Comparison of ENCODE assay signal across 11 mouse cellular contexts in genomic region chr14:79851231-79851630, GRCm38 (mm10).
DNase-seq lines count a peak whose midpoint lies in the region; ATAC-seq and TF ChIP-seq lines count a peak whose summit lies in the region.
"Had no signal": no experiment of that assay in that cellular context is flagged by ENCODE, and none has a peak within 500 bp of the region (broad histone marks: within the 10 kb centered on the region; RNA-seq: fewer than 3 reads in every experiment).

No protein-coding gene starts in this region.

- no peaks in the 10 kb centered on the region for H3K27me3 ChIP-seq in kidney, embryonic 14.5 days (ENCODE audit: control insufficient read depth, insufficient read depth, low read length)
- no peaks in the 10 kb centered on the region for H3K27me3 ChIP-seq in forebrain, embryonic 11.5 days (ENCODE audit: control insufficient read depth, insufficient read depth, low read length)
- H3K27me3 ChIP-seq in forebrain, postnatal 0 days (ENCODE audit: insufficient read depth, low read length): no peaks in the 10 kb centered on the region
- no peaks in the 10 kb centered on the region for H3K27me3 ChIP-seq in midbrain, postnatal 0 days (ENCODE audit: insufficient read depth, low read length)
- H3K27me3 ChIP-seq: embryonic facial prominence, embryonic 13.5 days had no signal

- no peak overlapping the region for H3K9ac ChIP-seq in kidney, embryonic 14.5 days (ENCODE audit: low read depth, low read length)
- H3K9ac ChIP-seq in forebrain, embryonic 11.5 days (ENCODE audit: low read length): no peak overlapping the region
- no peak overlapping the region for H3K9ac ChIP-seq in forebrain, postnatal 0 days
- no peak overlapping the region for H3K9ac ChIP-seq in midbrain, postnatal 0 days (replicated peaks; ENCODE audit: low read length, poor library complexity, severe bottlenecking)
- H3K9ac ChIP-seq: embryonic facial prominence, embryonic 13.5 days had no signal

- no peak for TF ChIP-seq CTCF in forebrain, postnatal 0 days (IDR thresholded peaks at IDR 0.05; ENCODE audit: low read depth)
- TF ChIP-seq CTCF in midbrain, postnatal 0 days (IDR thresholded peaks at IDR 0.05): no peak

- no peak overlapping the region for H3K27ac ChIP-seq in kidney, embryonic 14.5 days (ENCODE audit: low read depth, low read length)
- no peak overlapping the region for H3K27ac ChIP-seq in forebrain, embryonic 11.5 days (ENCODE audit: low read depth, low read length)
- H3K27ac ChIP-seq in forebrain, postnatal 0 days (ENCODE audit: low read depth, low read length): no peak overlapping the region
- H3K27ac ChIP-seq in midbrain, postnatal 0 days (ENCODE audit: low read depth, low read length): no peak overlapping the region
- H3K27ac ChIP-seq: embryonic facial prominence, embryonic 13.5 days had no signal

- no peaks in the 10 kb centered on the region for H3K4me1 ChIP-seq in kidney, embryonic 14.5 days (ENCODE audit: control insufficient read depth, insufficient read depth, low read length)
- peaks cover 10% of the 10 kb centered on the region for H3K4me1 ChIP-seq in forebrain, embryonic 11.5 days (replicated peaks; ENCODE audit: control insufficient read depth, insufficient read depth, low read length)
- peaks cover 12% of the 10 kb centered on the region; the same call in 1 of the 2 replicates for H3K4me1 ChIP-seq in forebrain, postnatal 0 days (ENCODE audit: insufficient read depth)
- peaks cover 4% of the 10 kb centered on the region; the same call in 1 of the 2 replicates for H3K4me1 ChIP-seq in midbrain, postnatal 0 days (ENCODE audit: insufficient read depth, low read length)
- H3K4me1 ChIP-seq: embryonic facial prominence, embryonic 13.5 days had no signal

- peak; percentile 62; the same call in 1 of the 2 replicates for ATAC-seq in kidney, embryonic 14.5 days (ENCODE audit: low FRiP score, low TSS enrichment)
- ATAC-seq in forebrain, embryonic 11.5 days (replicated peaks; ENCODE audit: low FRiP score): peak; percentile 47; the same call in 1 of the 2 replicates
- peak; percentile 58 for ATAC-seq in forebrain, postnatal 0 days
- no peak for ATAC-seq in midbrain, postnatal 0 days (ENCODE audit: low FRiP score)
- ATAC-seq: CD4-positive, CD25-positive, alpha-beta regulatory T cell, adult 4 months; intestine, embryonic 16.5 days had no signal

- H3K9me3 ChIP-seq in kidney, embryonic 14.5 days (ENCODE audit: control insufficient read depth, low read length): no peaks in the 10 kb centered on the region
- no peaks in the 10 kb centered on the region for H3K9me3 ChIP-seq in forebrain, embryonic 11.5 days (ENCODE audit: control insufficient read depth, low read length)
- no peaks in the 10 kb centered on the region for H3K9me3 ChIP-seq in forebrain, postnatal 0 days (ENCODE audit: low read length)
- no peaks in the 10 kb centered on the region for H3K9me3 ChIP-seq in midbrain, postnatal 0 days (ENCODE audit: low read length)
- H3K9me3 ChIP-seq: embryonic facial prominence, embryonic 13.5 days had no signal

- no peak overlapping the region for H3K4me3 ChIP-seq in kidney, embryonic 14.5 days (ENCODE audit: low read length)
- H3K4me3 ChIP-seq in forebrain, embryonic 11.5 days (ENCODE audit: low read depth, low read length): no peak overlapping the region
- H3K4me3 ChIP-seq in forebrain, postnatal 0 days (ENCODE audit: low read depth, low read length): no peak overlapping the region
- H3K4me3 ChIP-seq in midbrain, postnatal 0 days (ENCODE audit: low read depth, low read length): no peak overlapping the region
- H3K4me3 ChIP-seq: embryonic facial prominence, embryonic 13.5 days had no signal

- no peak overlapping the region for H3K4me2 ChIP-seq in kidney, embryonic 14.5 days (replicated peaks; ENCODE audit: low read depth, low read length)
- no peak overlapping the region for H3K4me2 ChIP-seq in forebrain, embryonic 11.5 days (ENCODE audit: low read depth, low read length, severe bottlenecking)
- peak overlapping the region; percentile 10; the same call in 1 of the 2 replicates for H3K4me2 ChIP-seq in forebrain, postnatal 0 days (ENCODE audit: low read depth)
- H3K4me2 ChIP-seq in midbrain, postnatal 0 days (ENCODE audit: low read depth, low read length, poor library complexity, severe bottlenecking): no peak overlapping the region
- H3K4me2 ChIP-seq: embryonic facial prominence, embryonic 13.5 days had no signal

- no peak for DNase-seq in kidney, adult 18-20 months
- no peak for DNase-seq in forebrain, embryonic 11.5 days (ENCODE audit: low spot score)
- peak; percentile 54 for DNase-seq in forebrain, postnatal 0 days
- DNase-seq in midbrain, postnatal 0 days (ENCODE audit: low spot score): peak; percentile 50
- DNase-seq in spleen, adult 18-20 months: no peak
- DNase-seq in lung, adult 18-20 months: no peak
- DNase-seq: thymus, postnatal 36 days had no signal

- H3K36me3 ChIP-seq in kidney, embryonic 14.5 days (ENCODE audit: control insufficient read depth, insufficient read depth, low read length): no peaks in the 10 kb centered on the region
- H3K36me3 ChIP-seq in forebrain, embryonic 11.5 days (ENCODE audit: control insufficient read depth, insufficient read depth, low read length): no peaks in the 10 kb centered on the region
- H3K36me3 ChIP-seq in forebrain, postnatal 0 days (ENCODE audit: insufficient read depth): no peaks in the 10 kb centered on the region
- no peaks in the 10 kb centered on the region for H3K36me3 ChIP-seq in midbrain, postnatal 0 days (ENCODE audit: insufficient read depth, low read length)
- H3K36me3 ChIP-seq: embryonic facial prominence, embryonic 13.5 days had no signal

- 65% methylated on average over 10 of the region's 10 CpGs for WGBS in kidney, embryonic 14.5 days
- WGBS in forebrain, embryonic 11.5 days: 66% methylated on average over 10 of the region's 10 CpGs
- 28% methylated on average over 10 of the region's 10 CpGs for WGBS in forebrain, postnatal 0 days
- WGBS in midbrain, postnatal 0 days: 44% methylated on average over 10 of the region's 10 CpGs

Comparison
In these comparisons a context has a peak if more than half of its experiments do, and no peak if none do; other contexts are left out.
1. DNase-seq: peak in forebrain, postnatal 0 days (single experiment) and midbrain, postnatal 0 days (single experiment); none in kidney, adult 18-20 months (single experiment), forebrain, embryonic 11.5 days (single experiment), spleen, adult 18-20 months (0 of 2) and lung, adult 18-20 months (0 of 2).